Mouse (Mus musculus) neural tube, postnatal 0 days (tissue): Measurements from ENCODE around the gene Neil1. TPM values are rescaled to one million over a fixed set of nuclear protein-coding genes. Genes with fewer than 3 reads are reported as not detected.

Experiments used
- polyA plus RNA-seq: library from polyadenylated mRNA; unstranded; fragments of >200 nt; fragmentation: Nextera tagmentation; extraction: Ambion mirVana; gene quantifications from 2 replicates; pipeline ENCODE4 v1.2.1, GENCODE M21; 2015

The Neil1 gene
- 6.8 and 7.1 TPM in 2 replicates for polyA plus RNA-seq

DNA sequence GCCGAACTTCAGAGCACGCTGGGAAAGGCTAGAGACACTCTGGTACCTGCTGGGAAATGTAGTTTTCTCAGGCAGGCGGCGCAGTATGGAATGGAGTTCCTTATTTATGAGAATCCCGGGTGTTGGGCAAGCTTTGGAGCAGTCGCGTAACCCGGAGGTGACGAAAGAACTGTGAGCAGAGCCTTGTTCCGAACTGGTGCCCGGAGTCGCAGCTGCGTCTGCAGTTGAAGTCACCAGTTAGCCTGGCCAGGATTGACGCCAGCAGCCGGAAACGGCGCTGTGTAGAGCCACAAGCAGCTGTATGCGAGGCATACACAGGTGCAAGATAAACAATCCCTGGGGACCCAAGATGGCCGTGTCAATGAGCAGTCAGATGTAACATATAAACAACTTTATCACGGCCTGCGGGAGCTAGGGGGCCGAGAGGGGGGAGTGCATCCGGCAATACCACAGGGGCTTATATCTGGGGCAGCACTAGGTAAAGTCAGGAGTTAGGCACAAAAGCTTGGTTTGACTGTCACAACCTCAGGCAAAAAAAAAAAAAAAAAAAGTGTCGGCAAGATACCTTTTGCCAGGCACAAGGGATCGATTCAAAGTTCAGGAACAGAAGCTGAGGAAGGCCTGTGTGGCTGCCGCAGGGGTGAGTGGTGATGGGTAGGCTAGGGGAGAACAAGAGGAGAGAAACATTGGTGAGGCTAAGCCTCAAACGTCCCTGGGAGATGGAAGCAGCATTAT is at the start of gene Neil1:
Gene Neil1 (minus strand): TSS at position 162 of the 735 bp plus-strand sequence.

DNA sequence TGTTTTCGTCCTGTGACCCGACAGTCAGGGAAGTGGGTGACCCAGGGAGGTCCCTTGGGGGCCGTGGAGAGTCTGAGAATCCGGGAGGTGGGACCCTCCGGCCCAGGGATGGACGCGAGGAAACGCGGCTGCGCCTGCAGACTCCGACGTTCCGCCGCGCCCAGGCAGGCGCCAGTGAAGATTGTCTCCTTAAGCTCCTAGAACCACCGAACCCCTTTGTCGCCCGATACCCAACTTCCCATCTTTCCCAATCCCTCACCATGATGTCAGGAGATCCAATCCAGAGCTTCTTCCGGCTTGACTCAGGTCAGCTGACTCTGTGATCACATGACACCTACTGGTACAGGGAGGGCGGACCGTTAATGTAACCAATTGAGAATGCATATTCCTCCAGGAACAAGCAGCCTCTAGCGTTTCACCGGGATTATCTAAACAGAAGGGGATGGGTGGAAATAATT is 9.9 kb upstream of the Neil1 start, which contains the start of gene Commd4:
Gene Commd4 (minus strand): TSS at position 319 of the 458 bp plus-strand sequence.

GRCm38 (mm10) chr9:57130577-57131433 is 17.3 kb downstream of the Neil1 start, which contains the start of gene Man2c1:
Man2c1 (plus strand) TSS chr9:57130690.

Other genes with a start within 250 kb of the Neil1 start
- 2.2 and 2.4 TPM in 2 replicates for gene Snx33, start 219.9 kb downstream of the Neil1 start, polyA plus RNA-seq
- 75.1 and 81.8 TPM in 2 replicates for gene Imp3, start 210.8 kb downstream of the Neil1 start, polyA plus RNA-seq
- gene Snupn, start 197.4 kb downstream of the Neil1 start, polyA plus RNA-seq = 21.9 and 23.8 TPM in 2 replicates
- 24.4 and 26.9 TPM in 2 replicates for gene Ptpn9, start 153.4 kb downstream of the Neil1 start, polyA plus RNA-seq
- gene Sin3a, start 76.3 kb downstream of the Neil1 start, polyA plus RNA-seq = 12.5 and 12.6 TPM in 2 replicates
- gene Man2c1, start 17.6 kb downstream of the Neil1 start, polyA plus RNA-seq = 64.4 and 70.1 TPM in 2 replicates
- 159 and 169 TPM in 2 replicates for gene Commd4, start 10.0 kb upstream of the Neil1 start, polyA plus RNA-seq
- not detected in 2 replicates for gene Trcg1, start 88.3 kb upstream of the Neil1 start, polyA plus RNA-seq
- gene 1700017B05Rik, start 114.3 kb upstream of the Neil1 start, polyA plus RNA-seq = 5.3 and 6.6 TPM in 2 replicates